Mouse (Mus musculus) liver, embryonic 11.5 days (tissue): ENCODE results near the gene Mier2. TPM values are rescaled to one million over a fixed set of nuclear protein-coding genes. Genes with fewer than 3 reads are reported as not detected.
A peak's percentile ranks its signal among the peaks of the same experiment; 100 is the strongest.

ENCODE experiments used
- ATAC-seq: fragments of 200-750 bp; cut with Nextera tagmentation; replicated peaks from 2 replicates; pipeline ENCODE4 v1.8.0; 2017; ENCODE audit warnings: moderate number of reproducible peaks, mild to moderate bottlenecking, moderate TSS enrichment, moderate library complexity; ENCODE audit not compliant: low FRiP score
- DNase-seq: peaks from one replicate; pipeline ENCODE4 v3.0.0-alpha.2; 2017; ENCODE audit warnings: low spot score
- H3K27ac ChIP-seq: fragments of 300-500 bp; sonication (generic); 2 replicates; pipeline ENCODE4 v1.5.1; 2014; ENCODE audit warnings: mild to moderate bottlenecking, low read depth, low read length, control low read depth
- H3K27me3 ChIP-seq: fragments of 300-500 bp; sonication (generic); replicated peaks from 2 replicates; pipeline ENCODE4 v1.6.1; 2014; ENCODE audit warnings: low read length, mixed read lengths; ENCODE audit not compliant: control insufficient read depth, insufficient read depth
- H3K36me3 ChIP-seq: fragments of 300-500 bp; sonication (generic); 2 replicates; pipeline ENCODE4 v1.6.1; 2014; ENCODE audit warnings: mild to moderate bottlenecking, low read length, moderate library complexity, mixed read lengths; ENCODE audit not compliant: control insufficient read depth, insufficient read depth
- H3K4me1 ChIP-seq: fragments of 300-500 bp; sonication (generic); replicated peaks from 2 replicates; pipeline ENCODE4 v1.6.1; 2014; ENCODE audit warnings: low read length, mixed read lengths; ENCODE audit not compliant: control insufficient read depth, insufficient read depth
- H3K4me2 ChIP-seq: fragments of 300-500 bp; sonication (generic); 2 replicates; pipeline ENCODE4 v1.6.1; 2014; ENCODE audit warnings: mild to moderate bottlenecking, control low read depth, moderate library complexity
- H3K4me3 ChIP-seq: fragments of 300-500 bp; sonication (generic); 2 replicates; pipeline ENCODE4 v1.5.1; 2014; ENCODE audit warnings: low read depth, low read length, control low read depth
- H3K9ac ChIP-seq: fragments of 300-500 bp; sonication (generic); 2 replicates; pipeline ENCODE4 v1.6.1; 2014; ENCODE audit warnings: low read depth, low read length, control low read depth
- H3K9me3 ChIP-seq: fragments of 300-500 bp; sonication (generic); 2 replicates; pipeline ENCODE4 v1.6.1; 2016; ENCODE audit warnings: low read length, inconsistent platforms, mixed read lengths; ENCODE audit not compliant: control insufficient read depth
- WGBS: fragments of 180-500 bp; shearing (Covaris S2); extraction: QIAGEN DNeasy Blood & Tissue Kit; methylation state at CpG from one replicate; pipeline ENCODE4 v1.1.7; 2014; 5-methylcytosine and 5-hydroxymethylcytosine counted together
- polyA plus RNA-seq: library from polyadenylated mRNA; unstranded; fragments of >200 nt; fragmentation: Nextera tagmentation; extraction: Ambion mirVana; gene quantifications from 2 replicates; pipeline ENCODE4 v1.2.1, GENCODE M21; 2014

The Mier2 gene
- polyA plus RNA-seq, 1 experiment from 2014 or later = 33.1 TPM

DNA sequence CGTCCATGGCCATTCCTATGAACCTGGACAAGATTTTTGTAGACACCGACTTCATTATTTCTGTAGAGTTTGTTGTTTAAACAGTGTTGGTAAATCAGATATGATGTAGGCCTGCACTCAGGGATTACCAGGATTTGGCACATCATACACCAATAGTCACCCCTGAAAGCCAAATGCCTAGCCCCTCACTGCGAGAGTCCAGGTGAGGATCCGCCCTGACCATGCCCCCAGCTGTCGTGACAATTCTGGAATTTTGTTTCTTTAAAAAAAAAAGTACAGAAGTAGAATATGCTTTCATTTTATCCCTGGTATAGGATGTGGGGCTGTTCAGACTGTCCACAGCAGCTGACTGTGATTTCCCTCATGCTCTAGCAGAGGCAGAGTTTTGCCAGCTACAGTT, 14.9 kb upstream of the Mier2 start:
- H3K4me3 ChIP-seq = no peak overlapping the region
- ATAC-seq (no peak), DNase-seq (peak; percentile 21)
- H3K9me3 ChIP-seq = no peaks in the 10 kb centered on the region
- no peaks in the 10 kb centered on the region for H3K36me3 ChIP-seq
- no peak overlapping the region for H3K4me2 ChIP-seq
- H3K27me3 ChIP-seq = no peaks in the 10 kb centered on the region
- no peak overlapping the region for H3K9ac ChIP-seq
- H3K27ac ChIP-seq = no peak overlapping the region
- 86% methylated on average over 5 of the region's 5 CpGs for WGBS
- H3K4me1 ChIP-seq = no peaks in the 10 kb centered on the region

DNA sequence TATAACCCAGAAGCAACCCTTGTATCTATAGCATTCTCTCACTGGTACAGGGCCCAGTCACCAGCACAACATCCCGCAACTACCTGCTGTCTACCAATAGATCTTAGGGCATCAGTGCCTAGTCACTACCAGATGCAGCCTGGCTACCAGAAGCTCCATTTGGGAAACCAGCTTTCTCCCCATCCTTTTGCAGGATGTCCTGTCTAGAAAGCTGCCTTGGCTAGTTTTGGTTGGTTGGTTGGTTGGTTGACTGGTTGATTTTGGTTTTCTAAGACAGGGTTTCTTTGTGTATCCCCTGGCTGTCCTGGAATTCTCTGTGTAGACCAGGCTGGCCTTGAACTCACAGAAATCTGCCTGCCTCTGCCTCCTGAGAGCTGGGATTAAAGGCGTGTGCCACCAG, 4.7 kb upstream of the Mier2 start:
- 75% methylated on average over 2 of the region's 2 CpGs for WGBS
- no peak overlapping the region for H3K27ac ChIP-seq
- H3K36me3 ChIP-seq = no peaks in the 10 kb centered on the region
- H3K9ac ChIP-seq = no peak overlapping the region
- no peaks in the 10 kb centered on the region for H3K4me1 ChIP-seq
- DNase-seq (no peak), ATAC-seq (no peak)
- H3K4me3 ChIP-seq = no peak overlapping the region
- no peak overlapping the region for H3K4me2 ChIP-seq
- H3K27me3 ChIP-seq = no peaks in the 10 kb centered on the region
- no peaks in the 10 kb centered on the region for H3K9me3 ChIP-seq

DNA sequence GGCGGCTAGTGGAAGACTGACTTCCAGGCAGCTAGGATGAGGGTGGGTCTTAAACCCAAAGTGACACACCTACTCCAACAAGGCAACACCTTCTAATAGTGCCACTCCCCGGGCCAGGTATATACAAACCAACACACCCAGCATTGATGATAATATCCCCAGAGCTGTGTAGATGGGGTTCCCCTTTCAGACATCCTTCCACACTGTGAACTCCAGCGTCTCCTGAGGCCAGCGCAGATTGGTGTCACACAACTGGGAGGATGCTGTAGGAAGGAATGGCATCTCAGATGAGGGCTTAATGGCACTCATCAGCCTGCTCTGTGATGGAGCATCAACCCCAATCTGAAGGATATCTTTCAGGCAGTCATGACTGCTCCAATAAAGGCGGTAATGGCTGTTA, 2.5 kb upstream of the Mier2 start:
- Histone ChIP-seq H3K36me3 (no peaks in the 10 kb centered on the region), H3K4me1 (peaks cover 3% of the 10 kb centered on the region; the same call in 1 of the 2 replicates), H3K4me2 (no peak overlapping the region), H3K4me3 (no peak overlapping the region), H3K27ac (no peak overlapping the region), H3K9ac (no peak overlapping the region), H3K9me3 (no peaks in the 10 kb centered on the region), H3K27me3 (no peaks in the 10 kb centered on the region)
- no peak for ATAC-seq
- peak; percentile 22 for DNase-seq
- 89% methylated on average over 5 of the region's 5 CpGs for WGBS

DNA sequence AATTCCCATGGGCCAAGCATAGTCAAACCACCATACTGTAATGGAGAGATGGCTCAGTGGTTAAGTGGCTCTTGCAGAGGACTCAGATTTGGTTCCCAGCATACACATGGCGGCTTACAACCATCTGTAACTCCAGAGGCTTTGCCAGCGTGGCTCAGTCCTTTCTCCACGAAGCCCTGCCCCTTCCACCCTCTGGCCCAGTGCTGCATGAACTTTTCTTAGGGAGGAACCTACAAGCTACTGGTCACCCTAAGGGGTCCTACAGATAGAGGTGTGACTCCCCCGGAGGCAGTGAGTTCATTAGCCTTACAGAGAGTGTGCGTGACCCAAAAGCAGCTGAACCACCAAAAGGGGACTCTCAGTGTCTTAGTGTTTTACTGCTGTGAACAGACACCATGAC, 2.0 kb upstream of the Mier2 start:
- WGBS = 81% methylated on average over 5 of the region's 5 CpGs
- Histone ChIP-seq H3K4me1 (peaks cover 3% of the 10 kb centered on the region; the same call in 1 of the 2 replicates), H3K36me3 (no peaks in the 10 kb centered on the region), H3K4me3 (no peak overlapping the region), H3K27me3 (no peaks in the 10 kb centered on the region), H3K9ac (no peak overlapping the region), H3K27ac (no peak overlapping the region), H3K4me2 (no peak overlapping the region), H3K9me3 (no peaks in the 10 kb centered on the region)
- ATAC-seq (no peak), DNase-seq (peak; percentile 28)

DNA sequence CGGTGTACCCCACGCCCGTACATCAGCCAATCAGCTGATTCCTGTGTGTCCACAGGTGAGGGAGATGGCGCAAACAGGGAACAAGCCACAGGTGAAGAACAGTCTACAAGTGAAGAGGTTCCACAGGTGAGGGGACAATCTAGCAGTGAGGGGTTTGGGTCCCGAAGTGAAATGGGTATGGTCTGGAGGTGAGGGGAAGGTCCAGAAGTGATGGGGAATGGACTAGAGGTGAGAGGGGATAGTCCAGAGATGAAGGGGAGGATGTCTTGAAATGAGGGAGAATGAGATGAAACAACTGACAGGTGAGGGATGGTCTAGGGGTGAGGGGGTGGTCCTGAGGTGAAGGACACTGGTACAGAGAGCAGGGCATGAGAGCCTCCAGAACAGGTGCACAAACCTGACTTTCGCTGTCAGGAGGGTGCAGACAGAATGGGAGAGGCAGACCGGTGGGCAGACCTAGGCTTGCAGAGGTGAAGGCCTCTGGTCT, 282 bp upstream of the Mier2 start:
- ATAC-seq = 0 out of 2 replicates have a peak, but pooled peaks have one; percentile 4
- WGBS = 23% methylated on average over 7 of the region's 7 CpGs

DNA sequence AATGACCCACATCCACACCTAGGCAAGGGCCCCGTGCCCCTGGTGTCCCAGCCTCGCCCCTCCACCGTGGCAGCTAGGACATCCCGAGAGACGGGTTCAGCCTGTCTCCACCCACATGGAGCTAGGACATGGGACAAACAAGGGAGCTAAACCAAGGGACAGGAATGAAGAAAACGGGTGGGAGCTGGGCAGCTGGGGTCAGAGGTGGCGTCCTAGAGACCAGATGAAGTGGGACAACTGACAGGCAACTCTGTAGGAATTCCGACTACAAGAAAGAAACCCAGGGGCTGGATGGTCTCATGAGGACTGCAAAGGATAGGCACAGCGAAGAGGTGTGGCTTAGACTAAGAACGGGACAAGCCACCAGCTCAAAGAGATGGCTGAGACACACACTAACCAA, 1.3 kb downstream of the Mier2 start:
- peaks cover 10% of the 10 kb centered on the region; the same call in 1 of the 2 replicates for H3K36me3 ChIP-seq
- no peak for ATAC-seq
- no peaks in the 10 kb centered on the region for H3K27me3 ChIP-seq
- H3K4me3 ChIP-seq = peak overlapping the region; percentile 92
- peak overlapping the region; percentile 90; the same call in 1 of the 2 replicates for H3K9ac ChIP-seq
- no peak overlapping the region for H3K27ac ChIP-seq
- H3K9me3 ChIP-seq = no peaks in the 10 kb centered on the region
- 45% methylated on average over 10 of the region's 10 CpGs for WGBS
- peak overlapping the region; percentile 92 for H3K4me2 ChIP-seq
- peak; percentile 33 for DNase-seq
- peaks cover 3% of the 10 kb centered on the region; the same call in 1 of the 2 replicates for H3K4me1 ChIP-seq

More for the DNA sequence above, 282 bp upstream of the Mier2 start:
- Histone ChIP-seq H3K9me3 (no peaks in the 10 kb centered on the region), H3K9ac (peak overlapping the region; percentile 90; the same call in 1 of the 2 replicates), H3K27ac (no peak overlapping the region), H3K4me2 (peak overlapping the region; percentile 92), H3K4me3 (peak overlapping the region; percentile 92), H3K36me3 (no peaks in the 10 kb centered on the region), H3K27me3 (no peaks in the 10 kb centered on the region), H3K4me1 (peaks cover 3% of the 10 kb centered on the region; the same call in 1 of the 2 replicates)
- DNase-seq = peak; percentile 32

GRCm38 (mm10) chr10:79553176-79553575, 1.8 kb downstream of the Mier2 start:
- Histone ChIP-seq H3K4me1 (peaks cover 3% of the 10 kb centered on the region; the same call in 1 of the 2 replicates), H3K4me3 (peak overlapping the region; percentile 92; the same call in 1 of the 2 replicates), H3K36me3 (peaks cover 14% of the 10 kb centered on the region; the same call in 1 of the 2 replicates), H3K9me3 (no peaks in the 10 kb centered on the region), H3K4me2 (peak overlapping the region; percentile 92; the same call in 1 of the 2 replicates), H3K27ac (no peak overlapping the region), H3K27me3 (no peaks in the 10 kb centered on the region), H3K9ac (peak overlapping the region; percentile 90; the same call in 1 of the 2 replicates)
- no peak for ATAC-seq
- no peak for DNase-seq
- 90% methylated on average over 6 of the region's 6 CpGs for whole genome bisulfite sequencing

- no peaks in the 10 kb centered on the region for H3K27me3 ChIP-seq
- ATAC-seq (no peak), DNase-seq (peak; percentile 27)
- no peak overlapping the region for H3K4me2 ChIP-seq
- no peak overlapping the region for H3K4me3 ChIP-seq
- no peak overlapping the region for H3K9ac ChIP-seq
- H3K4me1 ChIP-seq = peaks cover 3% of the 10 kb centered on the region; the same call in 1 of the 2 replicates
- WGBS = 81% methylated on average over 8 of the region's 8 CpGs
- H3K27ac ChIP-seq = no peak overlapping the region
- H3K9me3 ChIP-seq = no peaks in the 10 kb centered on the region
- H3K36me3 ChIP-seq = peaks cover 14% of the 10 kb centered on the region
Measured at GRCm38 (mm10) chr10:79552531-79552930, 2.5 kb downstream of the Mier2 start.

- no peak overlapping the region for H3K4me2 ChIP-seq
- no peak for ATAC-seq
- H3K4me3 ChIP-seq = no peak overlapping the region
- H3K9me3 ChIP-seq = no peaks in the 10 kb centered on the region
- peak; percentile 25 for DNase-seq
- H3K27ac ChIP-seq = no peak overlapping the region
- WGBS = 78% methylated on average over 9 of the region's 9 CpGs
- H3K4me1 ChIP-seq = peaks cover 3% of the 10 kb centered on the region; the same call in 1 of the 2 replicates
- no peaks in the 10 kb centered on the region for H3K27me3 ChIP-seq
- H3K9ac ChIP-seq = no peak overlapping the region
- H3K36me3 ChIP-seq = peaks cover 18% of the 10 kb centered on the region
Measured at GRCm38 (mm10) chr10:79550366-79550765, 4.6 kb downstream of the Mier2 start.
